Mouse (Mus musculus): ENCODE measurements around the gene Prr7. TPM values are rescaled to one million over a fixed set of nuclear protein-coding genes. Genes with fewer than 3 reads are reported as not detected.

Gene Prr7
- 1.1 and 1.5 TPM in 2 replicates for polyA plus RNA-seq (2016; fragmentation: Nextera tagmentation; extraction: Ambion mirVana)

DNA sequence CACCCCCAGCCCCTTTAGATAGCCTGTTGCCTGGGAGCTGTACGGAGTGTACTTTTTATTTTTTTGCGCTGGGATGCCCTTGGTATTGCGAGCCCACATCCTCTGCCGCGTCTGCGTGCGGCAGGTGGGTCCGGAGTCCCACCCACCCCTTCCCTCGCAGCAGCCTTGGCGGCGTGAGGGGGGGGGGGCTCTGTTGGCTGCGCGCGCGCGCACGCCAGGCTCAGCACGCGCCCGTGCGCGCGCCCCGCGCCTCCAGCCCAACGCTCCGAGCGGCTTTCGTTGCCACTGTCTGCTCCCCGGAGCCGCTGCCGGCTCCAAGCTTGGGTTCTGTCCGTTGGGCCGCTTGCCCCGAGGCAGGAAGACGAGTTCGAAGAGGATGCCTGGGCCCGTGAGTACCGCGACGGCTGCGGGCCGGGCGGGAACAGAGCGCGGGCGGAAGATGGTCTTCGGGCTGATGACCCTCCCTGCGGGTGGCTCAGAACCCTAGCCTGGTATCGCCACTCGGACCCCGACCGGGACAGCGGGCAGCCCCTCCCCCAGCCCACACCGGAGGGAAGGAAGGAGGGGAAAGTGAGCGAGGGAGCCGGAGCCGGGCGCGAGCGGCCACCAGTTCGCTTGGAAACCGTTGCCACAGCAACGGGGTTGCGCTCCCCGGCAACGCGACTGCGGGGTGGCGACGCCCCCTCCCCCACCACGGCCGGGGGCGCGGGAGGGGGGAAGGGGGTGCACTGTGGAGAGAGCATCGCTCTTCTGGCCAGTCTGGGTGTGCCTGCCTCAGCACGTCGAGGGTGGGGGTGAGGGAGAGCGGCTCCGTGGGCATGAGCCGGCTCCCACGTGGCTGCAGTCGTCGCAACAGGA lies at the start of gene Prr7:
TSS of gene Prr7 (plus strand) at position 241 of the 858 bp plus-strand sequence.
- Histone ChIP-seq H3K36me3 (peaks cover 28% of the 10 kb centered on the region), H3K4me1 (peaks cover 42% of the 10 kb centered on the region), H3K9me3 (replicated peaks) (no peaks in the 10 kb centered on the region), H3K27ac (peak within 1 kb of the TSS; percentile 96), H3K9ac (peak within 1 kb of the TSS; percentile 81), H3K4me2 (replicated peaks) (peak within 1 kb of the TSS; percentile 80), H3K27me3 (peaks cover 5% of the 10 kb centered on the region; the same call in 1 of the 2 replicates), H3K4me3 (peak within 1 kb of the TSS; percentile 63)
- under 1% methylated on average over 75 of the region's 84 CpGs for WGBS
- peak; percentile 85 for ATAC-seq (ENCODE audit: low FRiP score)

DNA sequence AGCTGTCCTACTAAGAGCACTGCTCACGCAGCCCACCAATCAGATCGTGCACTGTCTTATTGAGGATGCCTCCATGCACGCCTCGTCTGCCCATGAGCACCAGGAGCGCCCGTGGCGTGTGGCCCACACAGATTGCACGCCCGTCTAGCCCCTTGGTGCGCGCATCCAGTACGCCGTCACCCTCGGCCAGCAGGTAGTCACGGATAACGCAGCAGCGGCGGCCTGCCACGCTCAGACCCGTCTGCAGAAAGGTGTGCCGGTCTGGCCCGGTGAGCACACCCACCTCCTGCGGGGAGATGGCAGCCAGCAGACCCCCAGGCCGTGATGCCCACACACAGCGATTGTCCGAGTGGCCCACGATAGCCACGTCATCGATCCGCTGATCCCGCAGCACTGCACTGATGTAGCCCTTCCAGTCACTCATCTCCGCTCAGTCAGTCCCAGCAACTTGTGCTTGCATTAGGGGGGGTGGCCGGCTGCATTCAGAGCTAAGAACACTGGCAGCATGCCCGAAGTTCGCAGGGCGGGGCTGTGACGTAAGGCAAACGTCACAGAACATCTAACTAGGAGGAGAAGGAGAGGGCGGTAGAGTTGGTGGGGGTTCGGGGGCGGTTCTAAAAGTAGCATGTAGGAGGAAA lies 49.2 kb upstream of the Prr7 start, which contains the start of gene Pfn3:
TSS of gene Pfn3 (minus strand) at position 490 of the 638 bp plus-strand sequence.
- ATAC-seq (ENCODE audit: low FRiP score) = peak; percentile 65
- Histone ChIP-seq H3K27ac (no peak within 1 kb of the TSS), H3K4me2 (replicated peaks) (peak within 1 kb of the TSS; percentile 63), H3K36me3 (no peaks in the 10 kb centered on the region), H3K4me3 (peak within 1 kb of the TSS; percentile 34), H3K4me1 (peaks cover 6% of the 10 kb centered on the region), H3K9ac (peak within 1 kb of the TSS; percentile 44; the same call in 1 of the 2 replicates), H3K9me3 (replicated peaks) (no peaks in the 10 kb centered on the region), H3K27me3 (peaks cover 48% of the 10 kb centered on the region)
- WGBS = 10% methylated on average over 41 of the region's 41 CpGs

DNA sequence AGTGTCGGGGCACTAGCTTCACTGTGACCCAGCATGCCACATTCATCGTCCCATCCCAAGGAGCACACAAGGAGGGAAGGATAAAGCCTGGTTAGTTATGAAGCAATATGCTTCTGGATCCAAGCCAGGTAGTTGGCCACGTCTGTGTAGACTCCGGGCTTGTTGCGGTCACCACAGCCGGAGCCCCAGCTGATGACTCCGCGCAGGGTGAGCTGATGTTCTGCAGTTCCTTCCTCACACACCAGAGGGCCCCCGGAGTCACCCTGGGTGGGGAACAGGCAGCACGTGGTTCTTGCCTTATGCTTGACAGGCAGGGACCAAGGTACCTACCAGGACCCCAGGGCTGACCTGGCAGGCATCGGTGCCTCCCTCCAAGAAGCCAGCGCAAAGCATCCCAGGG lies 46.1 kb upstream of the Prr7 start:
- peaks cover 16% of the 10 kb centered on the region for H3K4me1 ChIP-seq
- no peaks in the 10 kb centered on the region for H3K36me3 ChIP-seq
- no peak overlapping the region for H3K27ac ChIP-seq
- H3K9ac ChIP-seq = peak overlapping the region; percentile 13; the same call in 1 of the 2 replicates
- H3K27me3 ChIP-seq = peaks cover 76% of the 10 kb centered on the region
- H3K4me3 ChIP-seq = no peak overlapping the region
- H3K4me2 ChIP-seq (replicated peaks) = peak overlapping the region; percentile 27; the same call in 1 of the 2 replicates
- WGBS = 11% methylated on average over 12 of the region's 12 CpGs
- H3K9me3 ChIP-seq (replicated peaks) = no peaks in the 10 kb centered on the region
- ATAC-seq (ENCODE audit: low FRiP score) = peak; percentile 38; the same call in 1 of the 2 replicates

DNA sequence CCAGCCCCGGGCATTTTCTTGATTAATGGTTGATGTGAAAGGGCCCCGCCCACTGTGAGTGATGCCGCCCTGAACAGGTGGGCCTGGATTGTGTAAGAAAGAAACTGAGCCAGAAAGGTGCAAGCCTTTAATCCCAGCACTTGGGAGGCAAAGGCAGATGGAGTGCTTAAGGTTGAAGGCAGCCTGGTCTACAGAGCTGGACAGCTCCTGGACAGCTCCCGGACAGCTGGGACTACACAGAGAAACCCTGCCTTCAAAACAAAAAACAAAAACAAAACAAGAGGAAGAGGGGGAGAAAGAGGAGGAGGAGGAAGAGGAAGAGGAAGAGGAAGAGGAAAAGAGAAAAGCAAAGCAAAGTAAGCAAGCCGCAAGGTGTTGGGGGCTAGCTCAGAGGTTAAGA lies 44.9 kb upstream of the Prr7 start:
- WGBS = 86% methylated on average over 5 of the region's 5 CpGs

DNA sequence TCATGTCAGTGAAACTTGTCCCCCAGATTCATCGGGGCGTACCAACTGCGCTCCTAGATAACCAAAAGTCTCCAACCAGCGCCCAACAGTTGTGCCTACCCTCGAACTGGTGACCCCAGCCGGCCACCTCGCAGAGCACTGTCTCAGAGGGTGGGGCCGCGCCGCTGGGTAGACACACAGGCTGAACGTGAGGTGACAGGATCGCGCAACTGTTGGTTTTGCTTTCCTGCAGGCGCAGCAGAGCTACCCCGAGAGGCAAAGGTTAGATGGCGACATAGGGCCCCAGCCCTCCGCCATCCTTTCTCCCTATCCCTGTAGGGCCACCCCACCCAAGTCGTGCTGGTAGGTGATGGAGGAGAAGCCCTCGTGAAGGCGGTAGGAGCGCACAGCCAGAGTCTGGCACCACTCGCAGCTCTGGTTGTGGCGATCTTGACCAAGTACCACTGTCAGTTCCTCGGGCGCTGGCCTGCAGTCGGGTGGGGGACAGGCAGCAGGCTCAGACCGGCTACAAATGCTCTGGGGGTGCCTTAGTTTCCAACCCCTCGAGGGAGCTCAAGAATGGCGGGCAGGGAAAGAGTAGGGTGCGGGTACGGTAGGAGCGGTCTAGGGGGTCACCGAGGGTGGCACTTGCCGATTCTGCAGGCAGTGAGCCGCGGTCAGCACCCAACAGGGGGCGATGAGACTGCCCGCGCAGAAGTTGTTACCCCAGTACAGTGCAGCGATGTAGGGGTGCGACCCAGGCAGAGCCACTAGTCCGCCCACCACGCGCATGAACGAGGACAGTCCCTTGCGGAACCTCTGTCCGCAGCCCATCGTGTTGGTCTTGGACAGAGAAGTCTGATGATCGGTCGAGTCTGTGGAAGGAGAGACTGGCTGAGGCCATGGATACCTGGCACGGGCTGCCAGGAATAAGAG lies 43.8 kb upstream of the Prr7 start:
- ATAC-seq (ENCODE audit: low FRiP score) = peak; percentile 31; the same call in 1 of the 2 replicates
- H3K27me3 ChIP-seq = peaks cover 62% of the 10 kb centered on the region
- H3K36me3 ChIP-seq = no peaks in the 10 kb centered on the region
- no peak overlapping the region for H3K9ac ChIP-seq
- H3K4me3 ChIP-seq = no peak overlapping the region
- no peaks in the 10 kb centered on the region for H3K9me3 ChIP-seq (replicated peaks)
- 25% methylated on average over 51 of the region's 51 CpGs for WGBS
- H3K4me2 ChIP-seq (replicated peaks) = no peak overlapping the region
- no peak overlapping the region for H3K27ac ChIP-seq
- peaks cover 10% of the 10 kb centered on the region for H3K4me1 ChIP-seq

More for the DNA sequence above, 44.9 kb upstream of the Prr7 start:
- no peak for ATAC-seq (ENCODE audit: low FRiP score)
- Histone ChIP-seq H3K9ac (no peak overlapping the region), H3K4me2 (replicated peaks) (no peak overlapping the region), H3K4me1 (peaks cover 16% of the 10 kb centered on the region), H3K4me3 (no peak overlapping the region), H3K27ac (no peak overlapping the region), H3K9me3 (replicated peaks) (no peaks in the 10 kb centered on the region), H3K27me3 (peaks cover 72% of the 10 kb centered on the region), H3K36me3 (no peaks in the 10 kb centered on the region)

DNA sequence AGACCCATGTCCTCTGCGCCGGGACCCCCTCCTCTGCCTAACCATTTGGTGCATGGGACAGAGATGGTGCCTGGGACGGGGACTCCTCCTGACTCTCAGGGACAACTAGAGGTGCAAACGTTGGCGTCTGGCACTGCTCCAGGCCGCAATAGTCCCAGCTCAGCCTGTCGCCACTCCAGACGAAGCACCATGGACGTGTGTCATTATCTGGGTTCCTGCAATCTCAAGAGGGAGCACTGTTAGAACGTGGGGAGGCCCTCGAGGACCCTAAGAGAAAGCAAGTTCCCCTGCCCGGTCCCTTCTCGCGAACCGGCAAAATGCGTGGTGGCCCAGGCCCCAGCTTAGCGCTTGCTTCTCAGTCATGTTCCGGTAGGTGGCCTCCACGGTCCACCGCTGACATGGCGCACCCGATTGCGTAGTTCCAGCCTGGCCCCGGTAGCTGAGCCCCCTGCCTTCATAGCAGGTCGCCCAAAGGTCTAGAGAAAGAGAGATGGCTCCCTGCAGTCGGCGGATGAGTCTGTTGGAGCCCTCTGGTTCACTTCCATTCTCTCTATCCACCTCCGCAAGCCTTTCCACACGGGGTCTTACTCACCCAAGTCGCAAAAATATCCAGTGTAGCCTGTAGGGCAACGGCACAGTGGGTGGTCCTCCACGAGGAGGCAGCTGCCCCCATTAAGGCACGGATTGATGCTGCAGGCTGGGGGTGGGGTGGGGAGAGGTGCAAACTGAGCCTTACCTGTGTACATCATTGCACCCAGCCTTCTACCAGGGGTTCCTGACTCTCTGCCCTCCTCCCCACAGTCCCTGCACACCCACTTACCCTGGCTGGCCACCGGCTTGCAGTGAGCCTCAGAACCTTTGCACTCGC lies 42.9 kb upstream of the Prr7 start:
- no peaks in the 10 kb centered on the region for H3K36me3 ChIP-seq
- H3K4me2 ChIP-seq (replicated peaks) = peak overlapping the region; percentile 45
- no peaks in the 10 kb centered on the region for H3K9me3 ChIP-seq (replicated peaks)
- H3K27me3 ChIP-seq = peaks cover 62% of the 10 kb centered on the region
- peak; percentile 55 for ATAC-seq (ENCODE audit: low FRiP score)
- peak overlapping the region; percentile 38 for H3K9ac ChIP-seq
- peaks cover 10% of the 10 kb centered on the region for H3K4me1 ChIP-seq
- WGBS = 15% methylated on average over 35 of the region's 35 CpGs
- no peak overlapping the region for H3K27ac ChIP-seq
- H3K4me3 ChIP-seq = peak overlapping the region; percentile 20

DNA sequence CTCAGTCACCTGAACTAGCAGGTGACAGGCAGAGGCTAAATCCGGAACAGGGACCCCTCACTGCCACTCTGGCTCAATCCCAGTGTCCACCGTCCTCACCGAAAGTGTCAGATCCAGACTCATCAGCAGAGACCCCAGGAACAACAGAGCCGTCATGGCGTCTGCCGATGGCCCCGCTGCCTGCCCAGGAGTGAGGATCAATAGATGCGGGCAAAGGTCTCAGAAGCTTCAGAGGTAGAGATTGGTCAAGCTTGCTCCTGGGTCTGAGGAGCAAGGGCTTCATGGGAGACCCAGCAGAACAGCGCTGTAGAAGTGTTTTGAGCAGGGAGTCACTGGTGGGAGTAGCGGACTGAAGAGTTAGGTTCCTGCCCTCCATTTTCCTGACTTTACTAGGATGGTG lies 37.5 kb upstream of the Prr7 start, which contains the start of gene F12:
TSS of gene F12 (minus strand) at position 181 of the 400 bp plus-strand sequence.
- Histone ChIP-seq H3K4me2 (replicated peaks) (no peak within 1 kb of the TSS), H3K27me3 (peaks cover 18% of the 10 kb centered on the region), H3K27ac (no peak within 1 kb of the TSS), H3K4me3 (no peak within 1 kb of the TSS), H3K9me3 (replicated peaks) (no peaks in the 10 kb centered on the region), H3K36me3 (no peaks in the 10 kb centered on the region), H3K9ac (no peak within 1 kb of the TSS), H3K4me1 (no peaks in the 10 kb centered on the region; the same call in 1 of the 2 replicates)
- no peak for ATAC-seq (ENCODE audit: low FRiP score)
- WGBS = 92% methylated on average over 10 of the region's 10 CpGs

DNA sequence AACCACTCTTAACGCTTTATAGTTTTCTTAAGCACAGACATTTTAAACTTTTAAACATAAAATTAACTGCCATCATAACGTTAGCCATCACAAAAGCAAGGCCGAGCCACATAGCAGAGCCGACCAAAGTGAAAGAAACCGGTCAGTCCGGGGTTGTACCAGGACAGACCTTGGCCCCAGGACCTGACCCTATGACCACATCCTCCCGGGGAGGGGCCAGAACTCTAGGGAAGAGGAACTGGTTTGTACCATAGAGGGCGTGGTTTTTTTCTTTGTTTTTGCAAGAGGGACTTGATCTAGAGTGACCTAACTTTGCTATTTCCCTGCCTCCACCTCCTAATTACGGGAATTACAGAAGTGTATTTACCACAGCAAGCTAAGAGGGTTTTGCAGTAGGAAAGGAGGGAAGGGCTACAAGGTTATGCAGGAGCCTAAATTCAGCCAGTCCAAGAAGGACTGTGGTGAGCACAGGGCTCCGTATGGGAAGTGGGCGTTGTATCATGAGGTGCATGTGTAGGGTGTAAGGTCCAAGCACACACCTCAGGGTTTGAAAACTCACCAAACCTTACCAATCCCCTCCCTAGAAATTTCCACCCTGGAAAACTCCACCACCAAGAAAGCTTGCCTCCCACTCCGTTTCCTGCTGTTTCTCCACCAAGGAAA lies 34.7 kb upstream of the Prr7 start:
- Histone ChIP-seq H3K4me2 (replicated peaks) (no peak overlapping the region), H3K36me3 (no peaks in the 10 kb centered on the region), H3K4me1 (no peaks in the 10 kb centered on the region), H3K27ac (no peak overlapping the region), H3K9me3 (replicated peaks) (0 out of 2 replicates have a peak, but pooled peaks cover 6% of the 10 kb centered on the region), H3K27me3 (no peaks in the 10 kb centered on the region), H3K4me3 (no peak overlapping the region), H3K9ac (no peak overlapping the region)
- no peak for ATAC-seq (ENCODE audit: low FRiP score)
- WGBS = 77% methylated on average over 12 of the region's 12 CpGs

DNA sequence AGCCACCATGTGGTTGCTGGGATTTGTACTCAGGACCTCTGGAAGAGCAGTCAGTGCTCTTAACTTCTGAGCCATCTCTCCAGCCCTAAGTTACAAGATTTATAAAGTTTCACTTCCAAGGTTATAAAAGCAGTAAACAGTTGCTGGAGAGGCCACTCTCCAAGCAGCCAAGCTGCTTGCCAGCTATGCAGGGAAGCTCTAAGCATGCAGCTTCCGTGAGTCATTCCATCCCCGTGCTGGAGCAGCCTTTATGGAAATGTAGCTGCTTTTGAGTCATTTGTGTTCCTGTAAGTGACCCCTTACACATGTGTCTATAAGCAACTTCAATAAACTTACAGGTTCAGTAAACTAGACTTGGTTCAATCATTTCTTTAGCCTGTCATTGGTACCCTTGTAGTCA lies 33.5 kb upstream of the Prr7 start:
- no peak for ATAC-seq (ENCODE audit: low FRiP score)
- no peaks in the 10 kb centered on the region for H3K4me1 ChIP-seq
- H3K27me3 ChIP-seq = no peaks in the 10 kb centered on the region
- H3K9ac ChIP-seq = no peak overlapping the region
- WGBS = 75% methylated on average over 2 of the region's 2 CpGs
- H3K27ac ChIP-seq = no peak overlapping the region
- H3K4me2 ChIP-seq (replicated peaks) = no peak overlapping the region
- H3K9me3 ChIP-seq (replicated peaks) = 0 out of 2 replicates have a peak, but pooled peaks cover 6% of the 10 kb centered on the region
- no peak overlapping the region for H3K4me3 ChIP-seq
- no peaks in the 10 kb centered on the region for H3K36me3 ChIP-seq

DNA sequence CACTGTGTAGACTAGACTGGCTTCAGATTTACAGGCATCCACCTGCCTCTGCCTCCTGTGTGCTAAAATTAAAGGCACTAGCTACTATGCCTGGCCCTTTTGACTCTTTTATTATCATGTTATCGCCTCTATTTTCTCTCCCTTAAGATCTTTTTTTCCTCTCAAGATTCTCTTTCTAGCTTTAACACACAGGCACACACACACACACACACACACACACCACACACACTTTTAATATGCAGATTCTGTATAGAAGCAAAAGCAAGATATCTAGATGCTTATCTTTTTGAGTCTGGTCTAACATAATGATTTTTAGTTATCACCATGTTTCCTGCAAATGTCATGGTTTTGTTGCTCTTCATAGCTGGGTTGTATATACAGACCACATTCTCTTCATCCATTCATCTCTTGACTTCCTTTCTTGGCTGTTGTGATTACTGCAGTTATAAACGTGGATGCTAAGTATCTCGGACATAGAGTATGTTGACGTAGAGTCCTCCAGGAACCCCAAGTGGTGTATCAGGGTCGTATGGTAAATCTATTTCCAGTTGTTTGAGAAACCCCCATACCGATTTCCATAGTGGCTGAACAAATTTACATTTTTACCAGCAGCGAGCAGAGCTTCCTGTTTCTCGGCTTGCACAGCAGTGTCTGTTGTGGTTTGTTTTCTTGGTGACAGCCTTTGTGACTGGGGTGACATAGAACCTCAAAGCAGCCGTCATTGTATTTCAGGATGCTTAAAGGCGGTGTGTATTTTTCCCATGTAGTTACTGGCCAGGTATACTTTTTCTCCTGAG lies 32.0 kb upstream of the Prr7 start:
- no peaks in the 10 kb centered on the region for H3K36me3 ChIP-seq

More for the DNA sequence above, 32.0 kb upstream of the Prr7 start:
- Histone ChIP-seq H3K9ac (no peak overlapping the region), H3K4me2 (replicated peaks) (no peak overlapping the region), H3K27me3 (no peaks in the 10 kb centered on the region), H3K4me1 (no peaks in the 10 kb centered on the region), H3K4me3 (no peak overlapping the region), H3K27ac (no peak overlapping the region), H3K9me3 (replicated peaks) (0 out of 2 replicates have a peak, but pooled peaks cover 6% of the 10 kb centered on the region)
- ATAC-seq (ENCODE audit: low FRiP score) = no peak
- WGBS = 75% methylated on average over 10 of the region's 10 CpGs
